Mouse (Mus musculus): ENCODE results near the gene Cdh22. TPM values are rescaled to one million over a fixed set of nuclear protein-coding genes. Genes with fewer than 3 reads are reported as not detected.

Gene Cdh22
- polyA plus RNA-seq, 1 experiment from 2014 or later, result 6.4 TPM

- Histone ChIP-seq H3K27me3 (ENCODE audit: control insufficient read depth, insufficient read depth, low read length) (no peaks in the 10 kb centered on the region; the same call in 1 of the 2 replicates), H3K27ac (ENCODE audit: low read depth, low read length) (no peak overlapping the region), H3K4me1 (ENCODE audit: control insufficient read depth, insufficient read depth, low read length) (peaks cover 21% of the 10 kb centered on the region), H3K4me3 (ENCODE audit: low read depth, low read length) (no peak overlapping the region), H3K9me3 (ENCODE audit: control insufficient read depth, low read length) (no peaks in the 10 kb centered on the region), H3K36me3 (ENCODE audit: control insufficient read depth, insufficient read depth, low read length) (no peaks in the 10 kb centered on the region), H3K4me2 (peak overlapping the region; percentile 19; the same call in 1 of the 2 replicates), H3K9ac (ENCODE audit: low read length) (peak overlapping the region; percentile 34; the same call in 1 of the 2 replicates)
- WGBS, result 4% methylated on average over 10 of the region's 10 CpGs
- DNase-seq (ENCODE audit: low spot score, missing footprints) (peak; percentile 90), ATAC-seq (ENCODE audit: low FRiP score) (peak; percentile 76)
Observed at GRCm38 (mm10) chr2:165253867-165254266, 19.2 kb upstream of the Cdh22 start.

- Histone ChIP-seq H3K4me1 (ENCODE audit: control insufficient read depth, insufficient read depth, low read length) (peaks cover 21% of the 10 kb centered on the region), H3K9ac (ENCODE audit: low read length) (no peak overlapping the region), H3K36me3 (ENCODE audit: control insufficient read depth, insufficient read depth, low read length) (no peaks in the 10 kb centered on the region), H3K4me3 (ENCODE audit: low read depth, low read length) (no peak overlapping the region), H3K4me2 (no peak overlapping the region), H3K9me3 (ENCODE audit: control insufficient read depth, low read length) (no peaks in the 10 kb centered on the region), H3K27ac (ENCODE audit: low read depth, low read length) (no peak overlapping the region), H3K27me3 (ENCODE audit: control insufficient read depth, insufficient read depth, low read length) (no peaks in the 10 kb centered on the region; the same call in 1 of the 2 replicates)
- ATAC-seq (ENCODE audit: low FRiP score), result no peak
- WGBS, result 76% methylated on average over 8 of the region's 8 CpGs
- no peak for DNase-seq (ENCODE audit: low spot score, missing footprints)
Observed at GRCm38 (mm10) chr2:165253269-165253668, 18.6 kb upstream of the Cdh22 start.

DNA sequence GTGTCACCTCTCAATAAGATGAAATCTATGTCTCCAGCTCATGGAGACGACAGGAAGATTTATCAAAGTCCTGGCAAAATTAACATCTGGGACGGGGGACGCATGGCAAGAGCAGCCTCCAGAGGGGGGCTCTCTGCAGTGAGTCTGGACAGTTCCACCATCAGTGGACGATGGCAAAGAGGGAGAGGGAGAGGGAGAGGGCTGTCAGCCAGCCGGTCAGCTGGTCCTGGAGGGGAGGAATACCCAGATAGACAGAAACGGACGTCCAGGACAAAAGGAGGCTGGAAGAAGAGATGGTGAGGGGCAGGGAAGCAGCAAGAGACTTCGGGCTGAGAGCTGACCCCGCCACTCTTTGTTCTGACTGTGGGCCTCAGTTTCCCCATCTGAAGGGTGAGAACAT lies 18.1 kb upstream of the Cdh22 start:
- ATAC-seq (ENCODE audit: low FRiP score) (no peak), DNase-seq (ENCODE audit: low spot score, missing footprints) (no peak)
- Histone ChIP-seq H3K4me1 (ENCODE audit: control insufficient read depth, insufficient read depth, low read length) (peaks cover 21% of the 10 kb centered on the region), H3K4me2 (no peak overlapping the region), H3K36me3 (ENCODE audit: control insufficient read depth, insufficient read depth, low read length) (no peaks in the 10 kb centered on the region), H3K27me3 (ENCODE audit: control insufficient read depth, insufficient read depth, low read length) (no peaks in the 10 kb centered on the region; the same call in 1 of the 2 replicates), H3K4me3 (ENCODE audit: low read depth, low read length) (no peak overlapping the region), H3K27ac (ENCODE audit: low read depth, low read length) (no peak overlapping the region), H3K9me3 (ENCODE audit: control insufficient read depth, low read length) (no peaks in the 10 kb centered on the region), H3K9ac (ENCODE audit: low read length) (no peak overlapping the region)
- WGBS, result 62% methylated on average over 9 of the region's 9 CpGs

- Histone ChIP-seq H3K4me2 (no peak overlapping the region), H3K27ac (ENCODE audit: low read depth, low read length) (no peak overlapping the region), H3K4me1 (ENCODE audit: control insufficient read depth, insufficient read depth, low read length) (peaks cover 19% of the 10 kb centered on the region), H3K4me3 (ENCODE audit: low read depth, low read length) (no peak overlapping the region), H3K9ac (ENCODE audit: low read length) (no peak overlapping the region), H3K36me3 (ENCODE audit: control insufficient read depth, insufficient read depth, low read length) (no peaks in the 10 kb centered on the region), H3K9me3 (ENCODE audit: control insufficient read depth, low read length) (no peaks in the 10 kb centered on the region), H3K27me3 (ENCODE audit: control insufficient read depth, insufficient read depth, low read length) (no peaks in the 10 kb centered on the region; the same call in 1 of the 2 replicates)
- 85% methylated on average over 8 of the region's 8 CpGs for WGBS
- no peak for DNase-seq (ENCODE audit: low spot score, missing footprints)
- no peak for ATAC-seq (ENCODE audit: low FRiP score)
Observed at GRCm38 (mm10) chr2:165252381-165252780, 17.7 kb upstream of the Cdh22 start.

DNA sequence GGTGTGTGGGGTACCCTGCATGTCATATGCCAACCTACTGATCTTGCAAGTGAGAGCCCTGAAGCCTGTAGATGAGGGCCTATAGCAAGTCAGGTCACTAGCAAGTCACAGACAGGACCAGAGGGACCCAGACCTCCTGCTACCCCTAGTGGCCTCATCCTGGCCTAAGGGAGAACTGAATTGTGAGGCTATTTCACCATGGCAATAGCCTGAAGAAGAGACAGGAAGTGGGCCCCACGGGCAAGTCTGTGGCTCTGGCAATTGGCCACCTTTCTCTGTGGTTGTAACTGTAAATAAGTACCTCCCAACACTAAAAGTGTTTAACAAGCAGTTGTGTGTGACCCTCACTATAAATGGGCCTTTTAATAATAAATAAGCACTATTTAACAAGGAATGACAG lies 16.2 kb upstream of the Cdh22 start:
- H3K27me3 ChIP-seq (ENCODE audit: control insufficient read depth, insufficient read depth, low read length), result peaks cover 3% of the 10 kb centered on the region; the same call in 1 of the 2 replicates
- H3K9ac ChIP-seq (ENCODE audit: low read length), result no peak overlapping the region
- H3K9me3 ChIP-seq (ENCODE audit: control insufficient read depth, low read length), result no peaks in the 10 kb centered on the region
- DNase-seq (ENCODE audit: low spot score, missing footprints), result no peak
- no peak overlapping the region for H3K4me3 ChIP-seq (ENCODE audit: low read depth, low read length)
- no peaks in the 10 kb centered on the region for H3K36me3 ChIP-seq (ENCODE audit: control insufficient read depth, insufficient read depth, low read length)
- no peak overlapping the region for H3K27ac ChIP-seq (ENCODE audit: low read depth, low read length)
- 72% methylated on average over 1 of the region's 1 CpGs for WGBS
- peaks cover 21% of the 10 kb centered on the region for H3K4me1 ChIP-seq (ENCODE audit: control insufficient read depth, insufficient read depth, low read length)
- ATAC-seq (ENCODE audit: low FRiP score), result no peak
- H3K4me2 ChIP-seq, result no peak overlapping the region

- Histone ChIP-seq H3K9me3 (ENCODE audit: control insufficient read depth, low read length) (no peaks in the 10 kb centered on the region), H3K27me3 (ENCODE audit: control insufficient read depth, insufficient read depth, low read length) (peaks cover 6% of the 10 kb centered on the region), H3K4me1 (ENCODE audit: control insufficient read depth, insufficient read depth, low read length) (peaks cover 13% of the 10 kb centered on the region), H3K4me2 (no peak overlapping the region), H3K36me3 (ENCODE audit: control insufficient read depth, insufficient read depth, low read length) (no peaks in the 10 kb centered on the region), H3K9ac (ENCODE audit: low read length) (no peak overlapping the region), H3K27ac (ENCODE audit: low read depth, low read length) (no peak overlapping the region), H3K4me3 (ENCODE audit: low read depth, low read length) (no peak overlapping the region)
- DNase-seq (ENCODE audit: low spot score, missing footprints), result no peak
- ATAC-seq (ENCODE audit: low FRiP score), result no peak
- WGBS, result 19% methylated on average over 3 of the region's 3 CpGs
Observed at GRCm38 (mm10) chr2:165248967-165249366, 14.3 kb upstream of the Cdh22 start.

DNA sequence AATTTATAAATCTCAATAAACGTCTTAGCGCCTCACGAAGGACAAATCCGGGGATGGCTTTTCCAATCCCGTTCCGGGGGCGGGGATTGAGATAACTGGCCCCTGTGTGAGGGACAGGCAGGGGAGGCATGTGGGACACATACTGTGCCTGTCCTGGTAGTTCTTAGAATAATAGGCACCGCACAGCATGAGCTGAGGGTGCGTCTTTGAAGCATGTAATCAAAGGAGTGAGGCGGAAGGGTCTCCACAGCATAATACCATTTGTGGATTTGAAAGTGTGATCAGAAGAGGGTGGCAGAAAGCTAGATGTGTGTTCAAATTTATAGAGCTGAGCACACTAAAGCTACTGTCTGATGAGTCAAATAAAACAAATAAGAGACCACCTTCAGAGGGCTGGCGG lies 11.7 kb upstream of the Cdh22 start:
- H3K4me2 ChIP-seq, result no peak overlapping the region
- no peak overlapping the region for H3K27ac ChIP-seq (ENCODE audit: low read depth, low read length)
- ATAC-seq (ENCODE audit: low FRiP score), result no peak
- DNase-seq (ENCODE audit: low spot score, missing footprints), result no peak
- 7% methylated on average over 11 of the region's 11 CpGs for WGBS
- no peak overlapping the region for H3K9ac ChIP-seq (ENCODE audit: low read length)
- H3K27me3 ChIP-seq (ENCODE audit: control insufficient read depth, insufficient read depth, low read length), result peaks cover 27% of the 10 kb centered on the region
- no peaks in the 10 kb centered on the region for H3K9me3 ChIP-seq (ENCODE audit: control insufficient read depth, low read length)
- H3K4me1 ChIP-seq (ENCODE audit: control insufficient read depth, insufficient read depth, low read length), result peaks cover 14% of the 10 kb centered on the region
- no peaks in the 10 kb centered on the region for H3K36me3 ChIP-seq (ENCODE audit: control insufficient read depth, insufficient read depth, low read length)
- H3K4me3 ChIP-seq (ENCODE audit: low read depth, low read length), result no peak overlapping the region

GRCm38 (mm10) chr2:165243122-165243720 lies 8.6 kb upstream of the Cdh22 start:
- no peak overlapping the region for H3K4me3 ChIP-seq (ENCODE audit: low read depth, low read length)
- H3K27ac ChIP-seq (ENCODE audit: low read depth, low read length), result no peak overlapping the region
- H3K4me2 ChIP-seq, result no peak overlapping the region
- no peaks in the 10 kb centered on the region for H3K9me3 ChIP-seq (ENCODE audit: control insufficient read depth, low read length)
- no peaks in the 10 kb centered on the region for H3K36me3 ChIP-seq (ENCODE audit: control insufficient read depth, insufficient read depth, low read length)
- H3K27me3 ChIP-seq (ENCODE audit: control insufficient read depth, insufficient read depth, low read length), result peaks cover 54% of the 10 kb centered on the region
- DNase-seq (ENCODE audit: low spot score, missing footprints) (no peak), ATAC-seq (ENCODE audit: low FRiP score) (no peak)
- H3K9ac ChIP-seq (ENCODE audit: low read length), result 0 out of 2 replicates have a peak overlapping the region, but pooled peaks have one; percentile 21
- H3K4me1 ChIP-seq (ENCODE audit: control insufficient read depth, insufficient read depth, low read length), result peaks cover 18% of the 10 kb centered on the region
- 7% methylated on average over 11 of the region's 11 CpGs for WGBS

DNA sequence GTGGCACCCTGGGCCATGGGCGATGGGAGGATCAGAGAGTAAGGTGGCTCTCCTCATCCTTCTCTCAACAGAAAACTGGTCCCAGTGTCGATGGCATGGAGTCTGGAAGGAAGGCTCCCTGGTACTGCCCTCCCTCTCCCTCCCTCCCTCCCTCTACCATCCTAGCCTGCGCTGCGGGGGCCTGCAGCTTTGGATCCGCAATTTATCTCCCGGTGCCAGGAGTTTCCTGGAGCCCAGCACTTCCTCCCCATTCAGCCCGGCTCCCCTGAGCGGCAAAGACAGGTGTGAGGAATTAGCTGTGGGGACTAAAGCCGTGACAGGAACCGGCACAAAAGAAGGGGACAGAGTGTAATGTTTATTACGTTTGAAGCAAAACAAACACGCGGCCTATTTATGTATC lies 7.9 kb upstream of the Cdh22 start:
- 4% methylated on average over 13 of the region's 13 CpGs for WGBS
- H3K4me3 ChIP-seq (ENCODE audit: low read depth, low read length), result no peak overlapping the region
- ATAC-seq (ENCODE audit: low FRiP score) (no peak), DNase-seq (ENCODE audit: low spot score, missing footprints) (no peak)
- H3K27me3 ChIP-seq (ENCODE audit: control insufficient read depth, insufficient read depth, low read length), result peaks cover 54% of the 10 kb centered on the region
- H3K27ac ChIP-seq (ENCODE audit: low read depth, low read length), result no peak overlapping the region
- H3K4me2 ChIP-seq, result no peak overlapping the region
- no peaks in the 10 kb centered on the region for H3K36me3 ChIP-seq (ENCODE audit: control insufficient read depth, insufficient read depth, low read length)
- H3K9ac ChIP-seq (ENCODE audit: low read length), result no peak overlapping the region
- no peaks in the 10 kb centered on the region for H3K9me3 ChIP-seq (ENCODE audit: control insufficient read depth, low read length)
- H3K4me1 ChIP-seq (ENCODE audit: control insufficient read depth, insufficient read depth, low read length), result peaks cover 22% of the 10 kb centered on the region

Data from midbrain, embryonic 11.5 days (tissue).